Mouse (Mus musculus): ENCODE measurements around the gene Nell2.

DNA sequence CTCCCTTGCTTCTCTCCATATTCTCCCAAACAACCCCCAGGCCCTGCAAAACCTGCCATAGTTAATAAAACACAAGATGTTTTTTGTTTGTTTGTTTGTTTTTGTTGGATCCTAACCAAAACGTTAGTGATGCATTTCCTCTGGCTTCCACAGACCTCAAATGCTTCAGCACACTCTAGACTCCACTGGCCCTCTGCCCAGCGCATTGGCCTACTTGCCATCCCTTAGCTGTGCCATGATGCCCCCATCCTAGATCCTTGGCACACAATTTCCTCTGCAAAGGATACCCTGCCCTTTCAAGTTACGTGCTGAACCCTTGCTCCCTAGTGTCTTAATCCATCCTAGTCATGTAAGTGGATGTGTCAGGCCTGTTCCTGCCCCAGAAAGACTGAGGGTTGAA lies 255.1 kb downstream of the Nell2 start:
- TF ChIP-seq CTCF (conservative IDR thresholded peaks at IDR 0.05; ENCODE audit: low read length) (no peak), NANOG (IDR thresholded peaks at IDR 0.05; ENCODE audit: borderline replicate concordance, low read length) (no peak)
